Mouse (Mus musculus): ENCODE measurements around the gene Plekhh2. TPM values are rescaled to one million over a fixed set of nuclear protein-coding genes. Genes with fewer than 3 reads are reported as not detected.

Plekhh2 gene
- total and polyA plus RNA-seq, 3 experiments = 0.04 TPM; not detected in 2

DNA sequence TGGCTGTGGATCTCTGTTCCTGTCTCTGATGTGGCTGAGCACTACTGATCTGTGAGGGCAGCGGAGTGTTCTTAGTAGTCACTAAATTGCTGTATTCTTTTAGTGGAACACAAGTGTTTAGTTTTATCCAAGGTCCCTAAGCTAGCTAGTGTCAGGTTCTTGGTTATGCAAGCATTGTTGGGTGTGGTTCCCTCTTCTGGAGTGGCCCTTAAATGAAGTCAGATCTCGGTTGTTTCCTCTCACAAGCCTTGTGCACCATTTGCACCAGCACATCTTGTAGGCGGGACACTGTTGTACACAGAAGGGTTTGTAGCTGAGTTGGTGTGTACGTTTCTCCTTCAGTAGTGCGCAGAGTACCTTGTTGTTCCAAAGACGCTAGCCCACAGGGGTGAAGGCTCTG lies 126.3 kb downstream of the Plekhh2 start:
- no peaks in the 10 kb centered on the region for H3K79me2 ChIP-seq (ENCODE audit: control insufficient read depth, insufficient read depth, low read length, poor library complexity)
- H3K36me3 ChIP-seq (ENCODE audit: control insufficient read depth in 1 of 2, insufficient read depth in 2 of 2, low read length in 2 of 2) = no peaks in the 10 kb centered on the region
- H3K27me3 ChIP-seq (ENCODE audit: control insufficient read depth in 1 of 2, insufficient read depth in 2 of 2, low read length in 2 of 2) = peaks cover 2 to 4% of the 10 kb centered on the region in 2 experiments; a peak in 3 of 4 replicates
- H3K9me3 ChIP-seq (replicated peaks; ENCODE audit: insufficient read depth, low read length) = no peaks in the 10 kb centered on the region
- TF ChIP-seq ETS1 (IDR thresholded peaks at IDR 0.05; ENCODE audit: low read depth, low read length) (no peak), CHD2 (IDR thresholded peaks at IDR 0.05; ENCODE audit: low read length) (no peak), MYC (IDR thresholded peaks at IDR 0.05; ENCODE audit: low read depth, low read length) (no peak), SMC3 (IDR thresholded peaks at IDR 0.05; ENCODE audit: low read depth, low read length) (no peak), TBP (IDR thresholded peaks at IDR 0.05; ENCODE audit: low read depth, low read length) (no peak), GABPA (IDR thresholded peaks at IDR 0.05; ENCODE audit: low read depth, low read length) (no peak), ELF1 (IDR thresholded peaks at IDR 0.05; ENCODE audit: low read depth, low read length) (no peak), ZMIZ1 (IDR thresholded peaks at IDR 0.05; ENCODE audit: low read depth, low read length) (no peak), HCFC1 (IDR thresholded peaks at IDR 0.05; ENCODE audit: low read depth, low read length) (no peak), MAX (IDR thresholded peaks at IDR 0.05; ENCODE audit: low read length) (no peak), USF1 (IDR thresholded peaks at IDR 0.05; ENCODE audit: low read depth, low read length) (no peak), JUND (IDR thresholded peaks at IDR 0.05; ENCODE audit: low read depth, low read length) (no peak), E2F4 (IDR thresholded peaks at IDR 0.05; ENCODE audit: borderline replicate concordance, low read depth, low read length) (no peak), MAFK (IDR thresholded peaks at IDR 0.05; ENCODE audit: borderline replicate concordance, low read depth, low read length) (no peak), GATA1 (IDR thresholded peaks at IDR 0.05; ENCODE audit: low read depth, low read length) (no peak), POLR2AphosphoS2 (IDR thresholded peaks at IDR 0.05; ENCODE audit: low read length) (no peak), TAL1 (IDR thresholded peaks at IDR 0.05; ENCODE audit: low read length) (no peak), CHD1 (IDR thresholded peaks at IDR 0.05; ENCODE audit: low read depth, low read length) (no peak), BHLHE40 (IDR thresholded peaks at IDR 0.05; ENCODE audit: borderline replicate concordance, low read depth, low read length) (no peak), MEF2A (IDR thresholded peaks at IDR 0.05; ENCODE audit: extremely low read depth, insufficient replicate concordance, low read depth, low read length, poor library complexity, severe bottlenecking) (no peak)
- no peak overlapping the region for H3K27ac ChIP-seq (ENCODE audit: control insufficient read depth, low read depth, low read length)
- no peak overlapping the region for H3K9ac ChIP-seq (ENCODE audit: control insufficient read depth, low read depth, low read length, poor library complexity, severe bottlenecking)
- DNase-seq (ENCODE audit: low read depth, low spot score) = no peak
- H3K4me3 ChIP-seq (ENCODE audit: control insufficient read depth in 1 of 2, insufficient read depth in 1 of 2, low read depth in 2 of 2, low read length in 2 of 2) = no peak overlapping the region
- no peaks in the 10 kb centered on the region for H3K4me1 ChIP-seq (ENCODE audit: control insufficient read depth in 1 of 2, insufficient read depth in 2 of 2, low read length in 2 of 2)

DNA sequence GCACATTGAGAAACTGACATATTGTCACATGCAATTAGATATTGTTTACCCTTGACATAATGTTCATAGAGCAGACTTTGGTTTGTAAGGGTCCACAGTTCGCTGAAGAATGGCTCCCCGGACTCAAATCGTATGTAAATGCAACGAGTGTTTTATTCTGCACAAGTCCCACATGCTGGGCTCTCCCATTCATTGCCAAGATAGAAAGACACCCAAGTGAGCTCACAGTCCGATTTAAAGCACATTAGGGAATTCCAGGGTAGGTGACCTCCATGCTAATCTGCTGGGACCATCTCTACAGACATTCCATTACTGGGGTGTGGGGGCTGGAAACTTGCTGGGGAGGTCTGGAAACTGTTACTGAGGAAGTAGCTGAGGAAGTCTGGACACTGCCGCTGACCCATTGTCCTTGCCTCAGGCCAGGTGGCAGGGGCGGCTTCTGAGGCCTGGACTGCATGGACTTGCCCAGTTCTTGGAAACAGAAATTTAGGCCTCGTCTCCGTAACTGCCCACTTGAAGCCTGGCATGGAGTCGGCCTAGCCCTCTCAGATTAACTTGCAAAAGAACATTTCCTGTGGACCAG lies 128.2 kb downstream of the Plekhh2 start:
- H3K79me2 ChIP-seq (ENCODE audit: control insufficient read depth, insufficient read depth, low read length, poor library complexity) = no peaks in the 10 kb centered on the region
- no peak for TF ChIP-seq RAD21 (IDR thresholded peaks at IDR 0.05; ENCODE audit: low read depth, low read length)
- TF ChIP-seq POLR2AphosphoS2 (IDR thresholded peaks at IDR 0.05; ENCODE audit: low read length) = no peak

More for the DNA sequence above, 128.2 kb downstream of the Plekhh2 start:
- Histone ChIP-seq H3K27ac (ENCODE audit: control insufficient read depth, low read depth, low read length) (no peak overlapping the region), H3K4me3 (ENCODE audit: control insufficient read depth in 1 of 2, insufficient read depth in 1 of 2, low read depth in 2 of 2, low read length in 2 of 2) (no peak overlapping the region), H3K9me3 (replicated peaks; ENCODE audit: insufficient read depth, low read length) (no peaks in the 10 kb centered on the region), H3K36me3 (ENCODE audit: control insufficient read depth in 1 of 2, insufficient read depth in 2 of 2, low read length in 2 of 2) (peaks cover 0 to 7% of the 10 kb centered on the region in 2 experiments; a peak in 2 of 4 replicates), H3K27me3 (ENCODE audit: control insufficient read depth in 1 of 2, insufficient read depth in 2 of 2, low read length in 2 of 2) (peaks cover 0 to 4% of the 10 kb centered on the region in 2 experiments; a peak in 2 of 4 replicates), H3K4me1 (ENCODE audit: control insufficient read depth in 1 of 2, insufficient read depth in 2 of 2, low read length in 2 of 2) (peaks cover 4 to 7% of the 10 kb centered on the region in 2 experiments), H3K9ac (ENCODE audit: control insufficient read depth, low read depth, low read length, poor library complexity, severe bottlenecking) (no peak overlapping the region)
- no peak for DNase-seq (ENCODE audit: low read depth, low spot score)

Measured in MEL (cell line).